Mouse (Mus musculus): ENCODE measurements around the gene Dmrtc2. TPM values are rescaled to one million over a fixed set of nuclear protein-coding genes. Genes with fewer than 3 reads are reported as not detected.
"Not testable (repeated sequence)": the region's sequence is repeated elsewhere in the genome, so short reads cannot be mapped to it uniquely, and the experiment has no call there.

The Dmrtc2 gene
- not detected in 2 replicates for total RNA-seq (2015; ENCODE audit: low replicate concordance)
- total RNA-seq (2017; ENCODE audit: low replicate concordance) = not detected in 2 replicates

- no peak for ATAC-seq (replicated peaks; ENCODE audit: low FRiP score, poor library complexity, severe bottlenecking)
These were observed at the start of gene Dmrtc2, which contains the start of gene Lypd4 for GRCm38 (mm10) chr7:24869532-24870165. Dmrtc2 (plus strand) TSS chr7:24870057. Lypd4 (minus strand) TSS chr7:24869941.

DNA sequence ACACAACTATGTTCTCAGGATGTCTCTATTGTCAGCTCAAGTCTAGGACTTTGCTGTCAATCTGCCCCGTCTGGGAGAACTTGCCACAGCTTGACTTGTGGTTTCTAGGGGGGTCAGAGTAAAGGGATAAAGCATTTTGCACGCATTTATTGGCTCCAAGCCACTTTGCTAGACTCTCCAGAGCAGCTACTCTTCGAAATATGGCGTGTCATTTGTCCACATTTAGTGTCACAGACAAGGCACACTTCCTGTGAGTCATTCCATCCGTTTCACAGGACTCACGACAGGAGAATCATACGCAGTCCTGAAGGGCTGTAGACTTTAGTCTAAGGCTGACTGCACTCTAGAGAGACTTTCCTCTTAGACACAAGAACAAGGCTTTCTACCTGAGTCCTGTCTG, 45.4 kb upstream of the Dmrtc2 start:
- no peak for ATAC-seq (replicated peaks; ENCODE audit: low FRiP score, poor library complexity, severe bottlenecking)

GRCm38 (mm10) chr7:24827181-24827580, 42.7 kb upstream of the Dmrtc2 start:
- ATAC-seq (replicated peaks; ENCODE audit: low FRiP score, poor library complexity, severe bottlenecking) = no peak

- 0 out of 2 replicates have a peak, but pooled peaks have one; percentile 20 for ATAC-seq (replicated peaks; ENCODE audit: low FRiP score, poor library complexity, severe bottlenecking)
These were observed 31.0 kb upstream of the Dmrtc2 start for GRCm38 (mm10) chr7:24838732-24839409.

DNA sequence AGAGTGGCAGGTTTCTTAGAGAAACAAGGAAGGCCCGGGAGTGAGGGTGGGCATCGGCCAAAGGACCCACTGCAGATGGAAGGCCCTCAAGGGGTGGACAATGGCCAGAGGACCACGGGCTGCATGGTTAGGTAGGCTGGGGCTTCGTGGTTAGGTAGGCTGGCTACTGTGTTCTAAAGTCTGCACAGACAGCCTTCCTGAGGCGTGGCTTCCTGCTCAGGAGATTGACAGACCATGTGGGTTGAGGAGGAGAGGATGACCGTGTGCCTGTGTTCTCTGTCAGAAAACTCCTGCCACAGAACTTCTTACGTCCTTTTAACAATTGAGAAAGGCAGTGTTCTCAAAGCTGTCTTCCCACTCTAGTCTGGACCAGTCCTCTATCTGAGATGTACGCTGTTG, 30.4 kb upstream of the Dmrtc2 start:
- no peak for ATAC-seq (replicated peaks; ENCODE audit: low FRiP score, poor library complexity, severe bottlenecking)

DNA sequence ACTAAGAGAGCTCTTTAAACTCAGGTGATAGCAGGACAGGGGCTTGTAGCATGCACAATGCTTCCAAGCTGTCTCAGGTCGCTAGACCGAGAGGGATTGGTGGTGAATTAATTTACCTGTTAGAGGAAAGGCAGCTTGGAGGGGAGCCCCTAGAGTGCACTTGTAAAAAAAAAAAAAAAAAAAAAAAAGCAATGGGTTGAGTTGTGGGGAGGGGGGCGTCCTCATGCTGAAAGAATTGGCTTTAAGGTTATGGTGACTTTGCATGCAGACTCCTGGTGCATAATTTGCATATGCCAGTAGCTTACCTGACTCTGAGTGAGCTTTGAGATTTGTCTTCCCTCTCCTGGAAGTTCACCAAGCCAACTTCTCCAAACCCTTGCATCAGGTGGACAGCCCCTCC, 29.5 kb upstream of the Dmrtc2 start:
- no peak for ATAC-seq (replicated peaks; ENCODE audit: low FRiP score, poor library complexity, severe bottlenecking)

GRCm38 (mm10) chr7:24841009-24841408, 28.8 kb upstream of the Dmrtc2 start:
- no peak for ATAC-seq (replicated peaks; ENCODE audit: low FRiP score, poor library complexity, severe bottlenecking)

- no peak for ATAC-seq (replicated peaks; ENCODE audit: low FRiP score, poor library complexity, severe bottlenecking)
These were observed 25.7 kb upstream of the Dmrtc2 start for GRCm38 (mm10) chr7:24844144-24844543.

- ATAC-seq (replicated peaks; ENCODE audit: low FRiP score, poor library complexity, severe bottlenecking) = no peak
These were observed 24.7 kb upstream of the Dmrtc2 start for GRCm38 (mm10) chr7:24845181-24845580.

DNA sequence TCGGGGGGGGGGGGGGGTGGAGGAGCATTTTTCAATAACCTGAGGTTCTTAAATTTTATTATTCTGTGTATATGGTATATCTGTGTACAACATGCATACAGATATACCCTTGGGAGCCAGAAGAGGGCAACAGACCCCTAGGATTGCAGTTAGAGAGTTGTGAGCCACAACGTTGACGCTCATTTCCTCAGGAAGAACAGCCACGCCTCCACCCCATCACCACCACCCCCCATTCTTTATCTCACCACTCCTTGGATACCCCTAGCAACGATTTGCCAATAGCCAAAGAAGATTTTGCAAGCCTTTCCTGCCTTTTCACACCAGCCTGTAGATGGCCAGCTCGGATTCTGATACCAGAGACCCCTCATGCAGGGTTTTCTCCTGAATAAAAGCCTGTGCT, 24.1 kb upstream of the Dmrtc2 start:
- ATAC-seq (replicated peaks; ENCODE audit: low FRiP score, poor library complexity, severe bottlenecking) = no peak

- not testable (repeated sequence) for ATAC-seq (replicated peaks; ENCODE audit: low FRiP score, poor library complexity, severe bottlenecking)
These were observed 23.3 kb upstream of the Dmrtc2 start for GRCm38 (mm10) chr7:24846576-24846975.

- no peak for ATAC-seq (replicated peaks; ENCODE audit: low FRiP score, poor library complexity, severe bottlenecking)
These were observed 19.7 kb upstream of the Dmrtc2 start for GRCm38 (mm10) chr7:24850162-24850561.

- peak; percentile 69 for ATAC-seq (replicated peaks; ENCODE audit: low FRiP score, poor library complexity, severe bottlenecking)
These were observed 19.0 kb upstream of the Dmrtc2 start for GRCm38 (mm10) chr7:24850899-24851303.

- no peak for ATAC-seq (replicated peaks; ENCODE audit: low FRiP score, poor library complexity, severe bottlenecking)
These were observed 18.1 kb upstream of the Dmrtc2 start for GRCm38 (mm10) chr7:24851596-24852325.

DNA sequence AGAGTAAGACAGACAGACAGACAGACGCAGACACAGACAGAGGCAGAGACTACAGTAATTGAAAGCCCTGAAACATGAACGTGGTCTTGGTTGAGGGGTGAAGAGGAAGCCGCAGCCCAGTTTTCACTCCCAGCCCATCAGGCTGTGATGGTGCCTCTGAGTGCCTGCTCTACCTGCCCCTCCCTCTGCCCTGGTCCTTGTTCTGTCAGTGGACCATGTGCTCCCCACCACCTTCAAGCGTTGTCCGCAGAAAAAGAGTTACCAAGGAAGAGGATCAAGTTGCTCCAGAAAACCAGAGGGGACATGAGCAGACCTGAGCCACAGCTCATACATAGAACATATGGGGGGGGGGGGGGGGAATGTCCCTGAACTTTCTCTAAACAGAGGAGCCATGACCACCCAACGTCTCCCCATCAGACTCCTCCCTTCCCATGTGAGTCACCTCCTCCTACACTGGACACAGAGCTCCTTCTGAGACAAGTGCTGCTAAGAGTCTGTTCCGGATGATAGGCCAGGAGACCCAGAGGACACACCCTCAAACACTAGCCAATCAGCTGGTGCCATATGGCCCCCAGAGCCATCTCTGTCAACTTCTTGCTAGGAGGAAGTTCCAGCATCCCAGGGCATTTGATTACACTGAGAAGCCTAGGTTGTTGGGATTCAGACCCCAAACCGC, 17.2 kb upstream of the Dmrtc2 start:
- ATAC-seq (replicated peaks; ENCODE audit: low FRiP score, poor library complexity, severe bottlenecking) = peak; percentile 91

DNA sequence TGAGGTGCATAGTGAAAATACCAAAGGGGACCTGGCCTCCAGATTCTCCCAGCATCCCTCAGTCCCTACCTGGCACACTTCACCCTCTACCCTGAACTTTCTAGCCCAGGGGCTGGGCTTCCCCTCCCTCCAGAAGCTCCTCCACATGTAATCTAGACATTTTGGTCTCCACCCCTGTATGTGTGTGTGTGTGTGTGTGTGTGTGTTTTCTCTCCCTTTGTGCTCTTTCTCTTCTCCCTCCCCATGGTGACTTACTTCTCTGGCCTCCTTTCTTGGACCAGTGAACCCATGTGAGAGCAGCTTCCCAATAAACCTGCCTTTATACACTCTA, 16.7 kb upstream of the Dmrtc2 start:
- peak; percentile 57; the same call in 1 of the 2 replicates for ATAC-seq (replicated peaks; ENCODE audit: low FRiP score, poor library complexity, severe bottlenecking)

- no peak for ATAC-seq (replicated peaks; ENCODE audit: low FRiP score, poor library complexity, severe bottlenecking)
These were observed 16.2 kb upstream of the Dmrtc2 start for GRCm38 (mm10) chr7:24853695-24854094.

- ATAC-seq (replicated peaks; ENCODE audit: low FRiP score, poor library complexity, severe bottlenecking) = no peak
These were observed 13.3 kb upstream of the Dmrtc2 start for GRCm38 (mm10) chr7:24856460-24857120.

- peak; percentile 89 for ATAC-seq (replicated peaks; ENCODE audit: low FRiP score, poor library complexity, severe bottlenecking)
These were observed 10.6 kb upstream of the Dmrtc2 start for GRCm38 (mm10) chr7:24859234-24859633.

DNA sequence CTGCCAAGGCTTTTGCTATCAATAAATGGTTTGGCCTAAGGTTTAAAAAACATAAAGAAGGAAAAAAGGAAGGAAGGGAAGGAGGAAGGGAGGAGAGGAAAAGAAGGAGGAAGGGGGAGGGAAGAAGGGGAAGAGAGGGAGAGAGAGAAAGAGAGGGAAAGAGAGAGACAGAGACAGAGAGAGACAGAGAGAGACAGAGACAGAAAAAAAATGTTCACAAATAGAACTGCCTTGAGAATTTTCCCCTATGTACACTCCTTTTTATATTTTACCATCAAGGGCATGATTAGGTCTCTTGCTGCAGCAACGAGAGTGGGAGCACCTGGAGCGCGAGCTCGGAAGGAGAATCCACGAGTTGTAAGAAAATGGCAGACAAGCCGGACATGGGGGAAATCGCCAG, 7.9 kb upstream of the Dmrtc2 start, which contains the start of gene Gm9844:
TSS of gene Gm9844 (plus strand) at position 301 of the 400 bp plus-strand sequence.
- ATAC-seq (replicated peaks; ENCODE audit: low FRiP score, poor library complexity, severe bottlenecking) = no peak

Data from erythroblast, adult 5-6 weeks (primary cell).